Mouse (Mus musculus) stomach, embryonic 14.5 days (tissue): ENCODE measurements around the gene Adgre5. TPM values are rescaled to one million over a fixed set of nuclear protein-coding genes. Genes with fewer than 3 reads are reported as not detected.

ENCODE experiments used
- ATAC-seq: fragments of 200-750 bp; cut with Nextera tagmentation; 2 replicates; pipeline ENCODE4 v1.8.0; 2017; ENCODE audit warnings: low read depth, moderate TSS enrichment; ENCODE audit not compliant: insufficient number of reproducible peaks, insufficient read depth, low FRiP score
- H3K27ac ChIP-seq: fragments of 300-500 bp; sonication (generic); 2 replicates; pipeline ENCODE4 v1.5.1; 2014; ENCODE audit warnings: mild to moderate bottlenecking, low read length, moderate library complexity, mixed read lengths
- H3K27me3 ChIP-seq: fragments of 300-500 bp; sonication (generic); 2 replicates; pipeline ENCODE4 v1.6.1; 2014; ENCODE audit warnings: low read length, control low read depth, mixed read lengths; ENCODE audit not compliant: control insufficient read depth, insufficient read depth
- H3K36me3 ChIP-seq: fragments of 300-500 bp; sonication (generic); 2 replicates; pipeline ENCODE4 v1.6.1; 2014; ENCODE audit warnings: mild to moderate bottlenecking, control low read depth, low read length, moderate library complexity, mixed read lengths; ENCODE audit not compliant: control insufficient read depth, insufficient read depth
- H3K4me1 ChIP-seq: fragments of 300-500 bp; sonication (generic); 2 replicates; pipeline ENCODE4 v1.6.1; 2014; ENCODE audit warnings: low read length, control low read depth, mixed read lengths; ENCODE audit not compliant: control insufficient read depth, insufficient read depth
- H3K4me2 ChIP-seq: fragments of 300-500 bp; sonication (generic); replicated peaks from 2 replicates; pipeline ENCODE4 v1.6.1; 2014; ENCODE audit warnings: low read depth, low read length, control low read depth
- H3K4me3 ChIP-seq: fragments of 300-500 bp; sonication (generic); 2 replicates; pipeline ENCODE4 v1.5.1; 2014; ENCODE audit warnings: low read depth, low read length, control low read depth
- H3K9ac ChIP-seq: fragments of 300-500 bp; sonication (generic); replicated peaks from 2 replicates; pipeline ENCODE4 v1.6.1; 2014; ENCODE audit warnings: low read depth, mild to moderate bottlenecking, control low read depth, low read length, moderate library complexity, mixed read lengths
- H3K9me3 ChIP-seq: fragments of 300-500 bp; sonication (generic); 2 replicates; pipeline ENCODE4 v1.6.1; 2016; ENCODE audit warnings: low read depth, low read length, control low read depth; ENCODE audit not compliant: control insufficient read depth
- WGBS: fragments of 180-500 bp; shearing (Covaris S2); extraction: QIAGEN DNeasy Blood & Tissue Kit; methylation state at CpG from one replicate; pipeline ENCODE4 v1.1.7; 2014; 5-methylcytosine and 5-hydroxymethylcytosine counted together
- polyA plus RNA-seq: library from polyadenylated mRNA; unstranded; fragments of >200 nt; fragmentation: Nextera tagmentation; extraction: Ambion mirVana; gene quantifications from 2 replicates; pipeline ENCODE4 v1.2.1, GENCODE M21; 2014

The Adgre5 gene
- polyA plus RNA-seq, 1 experiment from 2014 or later, result 40.7 TPM

- peaks cover 9% of the 10 kb centered on the region for H3K4me1 ChIP-seq
- peak overlapping the region; percentile 77 for H3K27ac ChIP-seq
- no peaks in the 10 kb centered on the region for H3K27me3 ChIP-seq
- no peak overlapping the region for H3K4me3 ChIP-seq
- no peaks in the 10 kb centered on the region for H3K36me3 ChIP-seq
- H3K9ac ChIP-seq, result no peak overlapping the region
- 30% methylated on average over 3 of the region's 3 CpGs for WGBS
- H3K4me2 ChIP-seq, result no peak overlapping the region
- ATAC-seq, result peak; percentile 43; the same call in 1 of the 2 replicates
- H3K9me3 ChIP-seq, result no peaks in the 10 kb centered on the region
Observed at GRCm38 (mm10) chr8:83748708-83749107, 7.6 kb upstream of the Adgre5 start.

GRCm38 (mm10) chr8:83747661-83748346 lies 6.7 kb upstream of the Adgre5 start:
- H3K9me3 ChIP-seq, result no peaks in the 10 kb centered on the region
- ATAC-seq, result peak; percentile 76; the same call in 1 of the 2 replicates
- peak overlapping the region; percentile 41 for H3K4me2 ChIP-seq
- H3K27ac ChIP-seq, result peak overlapping the region; percentile 77
- H3K4me3 ChIP-seq, result peak overlapping the region; percentile 10
- no peaks in the 10 kb centered on the region for H3K27me3 ChIP-seq
- 3% methylated on average over 28 of the region's 28 CpGs for WGBS
- peaks cover 9% of the 10 kb centered on the region for H3K4me1 ChIP-seq
- no peaks in the 10 kb centered on the region for H3K36me3 ChIP-seq
- H3K9ac ChIP-seq, result no peak overlapping the region; the same call in 1 of the 2 replicates

GRCm38 (mm10) chr8:83744070-83744469 lies 2.9 kb upstream of the Adgre5 start:
- Histone ChIP-seq H3K4me2 (no peak overlapping the region), H3K4me1 (peaks cover 30% of the 10 kb centered on the region), H3K9me3 (no peaks in the 10 kb centered on the region), H3K4me3 (no peak overlapping the region), H3K9ac (no peak overlapping the region), H3K27ac (no peak overlapping the region), H3K27me3 (no peaks in the 10 kb centered on the region), H3K36me3 (no peaks in the 10 kb centered on the region)
- WGBS, result 79% methylated on average over 4 of the region's 4 CpGs
- no peak for ATAC-seq

- no peaks in the 10 kb centered on the region for H3K36me3 ChIP-seq
- no peak overlapping the region for H3K4me2 ChIP-seq
- no peak overlapping the region for H3K27ac ChIP-seq
- no peak for ATAC-seq
- H3K9ac ChIP-seq, result no peak overlapping the region
- 91% methylated on average over 6 of the region's 6 CpGs for WGBS
- peaks cover 33% of the 10 kb centered on the region for H3K4me1 ChIP-seq
- no peaks in the 10 kb centered on the region for H3K9me3 ChIP-seq
- no peak overlapping the region for H3K4me3 ChIP-seq
- H3K27me3 ChIP-seq, result no peaks in the 10 kb centered on the region
Observed at GRCm38 (mm10) chr8:83742968-83743367, 1.8 kb upstream of the Adgre5 start.

GRCm38 (mm10) chr8:83741849-83742655 lies 926 bp upstream of the Adgre5 start:
- no peaks in the 10 kb centered on the region for H3K27me3 ChIP-seq
- H3K36me3 ChIP-seq, result no peaks in the 10 kb centered on the region
- peak overlapping the region; percentile 87; the same call in 1 of the 2 replicates for H3K4me2 ChIP-seq
- peaks cover 38% of the 10 kb centered on the region for H3K4me1 ChIP-seq
- no peaks in the 10 kb centered on the region for H3K9me3 ChIP-seq
- ATAC-seq, result no peak
- H3K9ac ChIP-seq, result no peak overlapping the region
- H3K4me3 ChIP-seq, result peak overlapping the region; percentile 61; the same call in 1 of the 2 replicates
- WGBS, result 77% methylated on average over 19 of the region's 19 CpGs
- peak overlapping the region; percentile 72; the same call in 1 of the 2 replicates for H3K27ac ChIP-seq

- no peaks in the 10 kb centered on the region for H3K9me3 ChIP-seq
- peaks cover 38% of the 10 kb centered on the region for H3K4me1 ChIP-seq
- H3K9ac ChIP-seq, result peak overlapping the region; percentile 50
- WGBS, result 12% methylated on average over 3 of the region's 3 CpGs
- peak overlapping the region; percentile 61 for H3K4me3 ChIP-seq
- no peaks in the 10 kb centered on the region for H3K27me3 ChIP-seq
- H3K4me2 ChIP-seq, result peak overlapping the region; percentile 87
- no peak for ATAC-seq
- H3K36me3 ChIP-seq, result no peaks in the 10 kb centered on the region
- H3K27ac ChIP-seq, result peak overlapping the region; percentile 75; the same call in 1 of the 2 replicates
Observed at GRCm38 (mm10) chr8:83740586-83740975, 545 bp downstream of the Adgre5 start.

GRCm38 (mm10) chr8:83739711-83740468 lies 1.2 kb downstream of the Adgre5 start:
- H3K9me3 ChIP-seq, result no peaks in the 10 kb centered on the region
- no peaks in the 10 kb centered on the region for H3K27me3 ChIP-seq
- peak overlapping the region; percentile 87 for H3K4me2 ChIP-seq
- ATAC-seq, result no peak
- WGBS, result 37% methylated on average over 8 of the region's 8 CpGs
- peak overlapping the region; percentile 61 for H3K4me3 ChIP-seq
- no peaks in the 10 kb centered on the region for H3K36me3 ChIP-seq
- peaks cover 38% of the 10 kb centered on the region for H3K4me1 ChIP-seq
- H3K27ac ChIP-seq, result peak overlapping the region; percentile 80
- H3K9ac ChIP-seq, result no peak overlapping the region
